Mouse (Mus musculus) liver, postnatal 0 days (tissue): ENCODE measurements around the gene Pigt. TPM values are rescaled to one million over a fixed set of nuclear protein-coding genes. Genes with fewer than 3 reads are reported as not detected.

Experiments used
- ATAC-seq: fragments of 200-750 bp; cut with Nextera tagmentation; 2 replicates; pipeline ENCODE4 v1.8.0; 2017; ENCODE audit warnings: mild to moderate bottlenecking, moderate library complexity
- DNase-seq: peaks from one replicate; pipeline ENCODE4 v3.0.0-alpha.2; 2016
- H3K27ac ChIP-seq: fragments of 300-500 bp; sonication (generic); 2 replicates; pipeline ENCODE4 v1.5.1; 2014; ENCODE audit warnings: antibody characterized with exemption, moderate library complexity, mild to moderate bottlenecking, low read depth
- H3K27me3 ChIP-seq: fragments of 300-500 bp; sonication (generic); 2 replicates; pipeline ENCODE4 v1.6.1; 2014; ENCODE audit warnings: low read length, control low read depth, mixed read lengths; ENCODE audit not compliant: insufficient read depth
- H3K36me3 ChIP-seq: fragments of 300-500 bp; sonication (generic); replicated peaks from 2 replicates; pipeline ENCODE4 v1.6.1; 2014; ENCODE audit warnings: mild to moderate bottlenecking, control low read depth, low read length, moderate library complexity, mixed read lengths; ENCODE audit not compliant: insufficient read depth
- H3K4me1 ChIP-seq: fragments of 300-500 bp; sonication (generic); 2 replicates; pipeline ENCODE4 v1.6.1; 2014; ENCODE audit warnings: antibody characterized with exemption, mild to moderate bottlenecking, control low read depth; ENCODE audit not compliant: insufficient read depth
- H3K4me2 ChIP-seq: fragments of 300-500 bp; sonication (generic); 2 replicates; pipeline ENCODE4 v1.6.1; 2014; ENCODE audit warnings: low read depth, mild to moderate bottlenecking, low read length, moderate library complexity, mixed read lengths
- H3K4me3 ChIP-seq: fragments of 300-500 bp; sonication (generic); 2 replicates; pipeline ENCODE4 v1.5.1; 2014; ENCODE audit warnings: low read depth, low read length
- H3K9ac ChIP-seq: fragments of 300-500 bp; sonication (generic); replicated peaks from 2 replicates; pipeline ENCODE4 v1.6.1; 2014; ENCODE audit warnings: mild to moderate bottlenecking, moderate library complexity
- H3K9me3 ChIP-seq: fragments of 300-500 bp; sonication (generic); 2 replicates; pipeline ENCODE4 v1.6.1; 2016; ENCODE audit warnings: mild to moderate bottlenecking, control low read depth, low read length, mixed read lengths
- CTCF ChIP-seq: sonication (generic); IDR thresholded peaks from 2 replicates; pipeline ENCODE4 v1.5.1; 2016; ENCODE audit warnings: antibody characterized with exemption, low read depth
- EP300 ChIP-seq: IDR thresholded peaks from 2 replicates; pipeline ENCODE4 v1.6.1; 2016; ENCODE audit warnings: antibody characterized with exemption, low read depth, mild to moderate bottlenecking
- WGBS: fragments of 180-500 bp; shearing (Covaris S2); extraction: QIAGEN DNeasy Blood & Tissue Kit; methylation state at CpG from one replicate; pipeline ENCODE4 v1.1.7; 2014; ENCODE audit not compliant: insufficient replicate concordance; 5-methylcytosine and 5-hydroxymethylcytosine counted together
- polyA plus RNA-seq: library from polyadenylated mRNA; unstranded; fragments of >200 nt; fragmentation: Nextera tagmentation; extraction: Ambion mirVana; gene quantifications from 2 replicates; pipeline ENCODE4 v1.2.1, GENCODE M21; 2015

The Pigt gene
- polyA plus RNA-seq, 1 experiment from 2014 or later, result 24.3 TPM

DNA sequence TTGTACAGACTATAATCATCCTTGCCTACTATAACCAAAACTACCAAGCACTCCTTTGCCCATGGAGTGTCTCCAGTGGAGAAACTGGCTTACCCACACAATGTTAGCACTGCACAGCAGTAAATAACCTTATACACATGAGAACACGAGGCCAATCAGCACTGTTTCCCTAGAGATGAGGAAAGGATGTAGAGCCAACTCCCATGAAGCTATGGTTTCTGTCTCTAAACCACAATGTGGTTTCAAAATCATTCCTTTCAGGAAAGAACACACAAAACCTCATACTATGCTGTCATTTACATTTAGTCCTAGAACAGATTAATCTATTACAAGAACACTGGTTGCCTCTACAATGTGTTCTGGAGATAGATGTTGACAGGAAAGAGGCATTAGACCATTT, 989 bp upstream of the Pigt start:
- TF ChIP-seq EP300 (no peak), CTCF (no peak)
- H3K27me3 ChIP-seq, result no peaks in the 10 kb centered on the region
- H3K4me3 ChIP-seq, result no peak overlapping the region
- H3K4me1 ChIP-seq, result peaks cover 16% of the 10 kb centered on the region
- DNase-seq (no peak), ATAC-seq (no peak)
- H3K9ac ChIP-seq, result no peak overlapping the region; the same call in 1 of the 2 replicates
- 0 out of 2 replicates have a peak overlapping the region, but pooled peaks have one; percentile 11 for H3K27ac ChIP-seq
- peak overlapping the region; percentile 87; the same call in 1 of the 2 replicates for H3K4me2 ChIP-seq
- peaks cover 12% of the 10 kb centered on the region for H3K36me3 ChIP-seq
- 32% methylated on average over 1 of the region's 1 CpGs for WGBS
- H3K9me3 ChIP-seq, result no peaks in the 10 kb centered on the region

GRCm38 (mm10) chr2:164497691-164498268, 460 bp downstream of the Pigt start:
- H3K27me3 ChIP-seq, result no peaks in the 10 kb centered on the region
- no peaks in the 10 kb centered on the region for H3K9me3 ChIP-seq
- DNase-seq (peak; percentile 32), ATAC-seq (peak; percentile 28)
- H3K9ac ChIP-seq, result peak overlapping the region; percentile 61
- peaks cover 25% of the 10 kb centered on the region for H3K36me3 ChIP-seq
- H3K4me2 ChIP-seq, result peak overlapping the region; percentile 87
- peaks cover 16% of the 10 kb centered on the region for H3K4me1 ChIP-seq
- no peak for TF ChIP-seq EP300
- no peak for TF ChIP-seq CTCF
- H3K27ac ChIP-seq, result no peak overlapping the region
- peak overlapping the region; percentile 70 for H3K4me3 ChIP-seq
- 6% methylated on average over 21 of the region's 21 CpGs for WGBS

- H3K9me3 ChIP-seq, result peaks cover 7% of the 10 kb centered on the region
- H3K9ac ChIP-seq, result no peak overlapping the region
- no peak overlapping the region for H3K4me3 ChIP-seq
- 63% methylated on average over 5 of the region's 5 CpGs for WGBS
- peaks cover 16% of the 10 kb centered on the region for H3K4me1 ChIP-seq
- H3K36me3 ChIP-seq, result peaks cover 38% of the 10 kb centered on the region
- DNase-seq (no peak), ATAC-seq (no peak)
- TF ChIP-seq CTCF, result peak; percentile 30
- no peak for TF ChIP-seq EP300
- no peak overlapping the region for H3K4me2 ChIP-seq
- no peaks in the 10 kb centered on the region for H3K27me3 ChIP-seq
- H3K27ac ChIP-seq, result no peak overlapping the region
Measured at GRCm38 (mm10) chr2:164499317-164499716, 2.0 kb downstream of the Pigt start.

GRCm38 (mm10) chr2:164500511-164500910, 3.2 kb downstream of the Pigt start:
- no peak overlapping the region for H3K4me3 ChIP-seq
- no peaks in the 10 kb centered on the region for H3K27me3 ChIP-seq
- DNase-seq (no peak), ATAC-seq (no peak)
- peaks cover 10% of the 10 kb centered on the region for H3K9me3 ChIP-seq
- no peak overlapping the region for H3K9ac ChIP-seq
- 90% methylated on average over 7 of the region's 7 CpGs for WGBS
- peaks cover 48% of the 10 kb centered on the region for H3K36me3 ChIP-seq
- H3K4me1 ChIP-seq, result peaks cover 16% of the 10 kb centered on the region
- H3K27ac ChIP-seq, result no peak overlapping the region
- no peak overlapping the region for H3K4me2 ChIP-seq
- TF ChIP-seq CTCF (no peak), EP300 (no peak)

DNA sequence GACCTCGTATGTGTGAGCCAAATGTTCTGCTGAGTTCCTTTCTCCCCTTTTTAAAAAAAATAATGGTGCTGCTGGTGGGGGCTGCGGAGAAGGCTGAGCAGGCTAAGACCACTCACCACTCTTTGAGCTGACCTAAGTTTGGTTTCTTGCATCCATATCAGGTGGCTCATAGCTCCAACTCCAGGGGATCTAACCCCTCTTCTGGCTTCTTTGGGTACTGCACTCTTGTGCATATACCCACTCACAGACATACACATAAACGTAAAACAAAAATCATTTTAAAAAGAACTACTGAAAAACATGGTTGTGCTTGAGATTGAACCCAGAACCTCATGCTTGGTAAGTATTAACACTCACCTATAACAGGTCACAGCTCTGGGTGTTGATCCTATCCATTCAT, 7.6 kb downstream of the Pigt start:
- H3K36me3 ChIP-seq, result peaks cover 51% of the 10 kb centered on the region
- DNase-seq (no peak), ATAC-seq (no peak)
- 88% methylated on average over 3 of the region's 3 CpGs for WGBS
- peak overlapping the region; percentile 66; the same call in 1 of the 2 replicates for H3K27ac ChIP-seq
- no peak overlapping the region for H3K4me2 ChIP-seq
- no peak overlapping the region for H3K4me3 ChIP-seq
- peaks cover 10% of the 10 kb centered on the region for H3K9me3 ChIP-seq
- H3K4me1 ChIP-seq, result no peaks in the 10 kb centered on the region
- no peaks in the 10 kb centered on the region for H3K27me3 ChIP-seq
- H3K9ac ChIP-seq, result no peak overlapping the region
- TF ChIP-seq EP300 (no peak), CTCF (peak; percentile 9; the same call in 1 of the 2 replicates)

DNA sequence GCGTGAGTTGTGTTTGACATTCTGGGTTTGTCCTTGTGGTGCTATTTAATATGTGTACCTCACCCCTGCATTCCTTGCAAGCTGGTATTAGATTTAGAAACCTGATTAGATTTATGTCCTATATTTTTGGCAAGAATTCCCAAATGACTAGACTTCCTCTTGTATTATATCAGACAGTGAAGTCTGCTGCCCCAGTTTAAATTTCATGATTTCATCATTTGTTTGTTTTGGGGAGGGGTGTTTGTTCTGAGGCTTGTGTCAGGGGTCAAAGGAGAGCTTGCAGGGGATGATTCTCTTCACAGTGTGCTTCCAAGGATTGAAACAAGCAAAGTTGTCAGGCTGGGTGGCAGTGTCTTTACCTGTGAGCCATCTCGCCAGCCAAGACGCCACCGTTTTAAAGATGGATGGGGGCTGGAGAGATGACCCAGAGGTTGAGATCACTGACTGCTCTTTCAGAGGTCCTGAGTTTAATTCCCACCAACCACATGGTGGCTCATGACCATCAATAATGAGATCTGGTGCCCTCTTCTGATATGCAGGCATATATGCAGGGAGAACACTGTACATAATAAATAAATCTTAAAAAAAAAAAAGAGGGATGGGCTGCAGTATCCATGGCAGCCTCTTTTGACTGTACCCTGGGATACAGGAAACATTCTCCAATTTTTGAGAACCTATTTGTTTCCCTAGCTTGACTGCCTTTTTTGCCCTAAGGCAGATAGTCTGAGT, 8.5 kb downstream of the Pigt start:
- no peak for DNase-seq
- H3K4me1 ChIP-seq, result no peaks in the 10 kb centered on the region
- H3K9ac ChIP-seq, result no peak overlapping the region
- no peak overlapping the region for H3K4me3 ChIP-seq
- peak; percentile 34 for TF ChIP-seq CTCF
- TF ChIP-seq EP300, result peak; percentile 57; the same call in 1 of the 2 replicates
- peak overlapping the region; percentile 66; the same call in 1 of the 2 replicates for H3K27ac ChIP-seq
- ATAC-seq, result peak; percentile 75
- H3K9me3 ChIP-seq, result peaks cover 10% of the 10 kb centered on the region
- peaks cover 44% of the 10 kb centered on the region for H3K36me3 ChIP-seq
- no peak overlapping the region for H3K4me2 ChIP-seq
- WGBS, result 60% methylated on average over 4 of the region's 4 CpGs
- no peaks in the 10 kb centered on the region for H3K27me3 ChIP-seq
